Mouse (Mus musculus) kidney, postnatal 0 days (tissue): ENCODE measurements around the gene Mrpl2. TPM values are rescaled to one million over a fixed set of nuclear protein-coding genes. Genes with fewer than 3 reads are reported as not detected.

Source experiments
- ATAC-seq: fragments of 200-750 bp; cut with Nextera tagmentation; replicated peaks from 2 replicates; pipeline ENCODE4 v1.8.0; 2017; ENCODE audit warnings: low read depth, moderate number of reproducible peaks, moderate TSS enrichment, moderate library complexity; ENCODE audit not compliant: low FRiP score
- DNase-seq: peaks from one replicate; pipeline ENCODE4 v3.0.0-alpha.2; 2016; ENCODE audit warnings: low spot score
- H3K27ac ChIP-seq: fragments of 300-500 bp; sonication (generic); 2 replicates; pipeline ENCODE4 v1.5.1; 2014; ENCODE audit warnings: mild to moderate bottlenecking
- H3K27me3 ChIP-seq: fragments of 300-500 bp; sonication (generic); 2 replicates; pipeline ENCODE4 v1.6.1; 2014; ENCODE audit warnings: low read length, mixed read lengths; ENCODE audit not compliant: insufficient read depth
- H3K36me3 ChIP-seq: fragments of 300-500 bp; sonication (generic); 2 replicates; pipeline ENCODE4 v1.6.1; 2014; ENCODE audit warnings: low read length, mixed read lengths; ENCODE audit not compliant: insufficient read depth
- H3K4me1 ChIP-seq: fragments of 300-500 bp; sonication (generic); replicated peaks from 2 replicates; pipeline ENCODE4 v1.6.1; 2014; ENCODE audit warnings: antibody characterized with exemption, low read length, mixed read lengths; ENCODE audit not compliant: insufficient read depth
- H3K4me2 ChIP-seq: fragments of 300-500 bp; sonication (generic); 2 replicates; pipeline ENCODE4 v1.6.1; 2014; ENCODE audit warnings: mild to moderate bottlenecking, low read length, moderate library complexity, mixed read lengths
- H3K4me3 ChIP-seq: fragments of 300-500 bp; sonication (generic); replicated peaks from 2 replicates; pipeline ENCODE4 v1.5.1; 2014; ENCODE audit warnings: low read depth, low read length
- H3K9ac ChIP-seq: fragments of 300-500 bp; sonication (generic); 2 replicates; pipeline ENCODE4 v1.6.1; 2014; ENCODE audit warnings: low read depth, low read length
- H3K9me3 ChIP-seq: fragments of 300-500 bp; sonication (generic); replicated peaks from 2 replicates; pipeline ENCODE4 v1.6.1; 2016; ENCODE audit warnings: low read length, inconsistent platforms, mixed read lengths
- CTCF ChIP-seq: IDR thresholded peaks from 2 replicates; pipeline ENCODE4 v1.5.1; 2016; ENCODE audit warnings: antibody characterized with exemption, low read depth, mild to moderate bottlenecking, moderate library complexity
- WGBS: fragments of 180-500 bp; shearing (Covaris S2); extraction: QIAGEN DNeasy Blood & Tissue Kit; methylation state at CpG from one replicate; pipeline ENCODE4 v1.1.7; 2014; 5-methylcytosine and 5-hydroxymethylcytosine counted together
- polyA plus RNA-seq: library from polyadenylated mRNA; unstranded; fragments of >200 nt; fragmentation: Nextera tagmentation; extraction: Ambion mirVana; gene quantifications from 2 replicates; pipeline ENCODE4 v1.2.1, GENCODE M21; 2015

Mrpl2 gene
- polyA plus RNA-seq, 1 experiment from 2014 or later: 144 TPM

DNA sequence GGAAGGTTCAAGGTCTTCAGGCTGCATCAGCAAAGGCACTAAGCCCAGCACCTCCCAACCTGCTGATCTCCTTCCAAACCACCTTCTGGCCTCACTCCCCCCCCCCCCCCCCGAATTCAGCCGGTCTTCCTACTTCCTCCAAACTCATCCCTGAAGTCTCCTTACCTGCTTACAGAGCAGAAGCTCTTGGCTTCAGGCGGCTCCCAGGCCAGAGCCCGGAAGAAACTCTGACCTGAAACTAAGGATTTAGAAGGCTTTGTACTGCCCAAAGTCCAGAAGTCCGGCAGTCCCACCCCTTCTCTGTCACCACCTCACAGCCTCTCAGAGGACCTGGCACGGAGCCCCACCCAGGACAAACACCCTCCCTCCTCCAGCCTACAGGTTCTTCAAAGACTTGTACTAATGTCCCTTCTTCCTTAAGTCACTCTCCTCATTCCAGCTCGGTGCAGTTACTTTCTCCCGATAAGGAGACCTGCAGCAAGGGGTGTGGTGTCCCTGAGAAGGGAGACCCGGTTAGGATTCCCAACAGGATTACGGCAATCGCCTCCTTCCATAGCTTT lies 1.0 kb upstream of the Mrpl2 start:
- H3K36me3 ChIP-seq: peaks cover 23% of the 10 kb centered on the region
- peak overlapping the region; percentile 94 for H3K4me2 ChIP-seq
- peak overlapping the region; percentile 75 for H3K9ac ChIP-seq
- H3K9me3 ChIP-seq: no peaks in the 10 kb centered on the region
- H3K4me3 ChIP-seq: peak overlapping the region; percentile 76
- ATAC-seq (peak; percentile 73), DNase-seq (peak; percentile 59)
- H3K27me3 ChIP-seq: no peaks in the 10 kb centered on the region
- peak overlapping the region; percentile 86 for H3K27ac ChIP-seq
- WGBS: 4% methylated on average over 10 of the region's 11 CpGs
- no peak for TF ChIP-seq CTCF
- H3K4me1 ChIP-seq: peaks cover 11% of the 10 kb centered on the region; the same call in 1 of the 2 replicates

DNA sequence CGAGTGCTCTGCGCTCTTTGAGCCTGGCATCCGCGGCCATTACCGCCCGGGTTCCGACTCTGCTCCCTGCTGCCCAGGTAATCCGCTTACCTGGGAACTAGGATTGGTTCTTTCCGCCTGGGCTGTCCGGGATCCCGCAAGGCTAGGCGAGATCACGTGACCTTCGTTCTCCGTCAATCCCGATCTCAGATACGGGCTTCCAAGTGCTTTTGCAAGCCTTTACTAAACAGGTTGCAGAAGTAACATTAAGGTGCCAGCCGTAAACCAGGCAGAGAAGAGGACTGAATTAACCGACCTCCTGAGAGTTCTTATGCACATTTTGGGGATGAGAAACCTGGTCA lies 263 bp downstream of the Mrpl2 start:
- H3K27me3 ChIP-seq: no peaks in the 10 kb centered on the region
- ATAC-seq (no peak), DNase-seq (peak; percentile 81)
- H3K9me3 ChIP-seq: no peaks in the 10 kb centered on the region
- H3K36me3 ChIP-seq: peaks cover 18% of the 10 kb centered on the region
- WGBS: 0% methylated on average over 19 of the region's 19 CpGs
- H3K9ac ChIP-seq: peak overlapping the region; percentile 79
- peaks cover 17% of the 10 kb centered on the region; the same call in 1 of the 2 replicates for H3K4me1 ChIP-seq
- H3K27ac ChIP-seq: peak overlapping the region; percentile 83
- H3K4me2 ChIP-seq: peak overlapping the region; percentile 71
- no peak for TF ChIP-seq CTCF
- H3K4me3 ChIP-seq: peak overlapping the region; percentile 76

DNA sequence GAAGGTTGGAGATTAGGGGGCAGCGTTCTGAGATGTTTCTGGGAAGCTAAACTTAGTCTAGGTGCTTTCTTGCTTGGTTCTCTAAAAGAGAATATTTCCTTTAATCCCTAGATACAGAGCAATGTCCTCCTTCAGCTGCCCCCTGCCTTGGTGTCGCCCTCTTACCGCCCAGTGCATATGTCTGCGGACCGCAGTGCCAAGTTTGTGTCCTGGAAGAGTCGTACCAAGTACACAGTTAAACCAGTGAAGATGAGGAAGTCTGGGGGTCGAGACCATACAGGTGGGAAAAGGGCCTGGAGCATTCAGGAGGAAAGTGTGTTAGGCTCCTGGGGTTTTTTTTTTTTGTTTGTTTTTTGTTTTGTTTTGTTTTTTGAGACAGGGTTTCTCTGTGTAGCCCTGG lies 1.2 kb downstream of the Mrpl2 start:
- H3K4me1 ChIP-seq: peaks cover 25% of the 10 kb centered on the region; the same call in 1 of the 2 replicates
- no peak for DNase-seq
- H3K27me3 ChIP-seq: no peaks in the 10 kb centered on the region
- 90% methylated on average over 7 of the region's 7 CpGs for WGBS
- no peaks in the 10 kb centered on the region for H3K9me3 ChIP-seq
- no peak overlapping the region for H3K4me3 ChIP-seq
- peaks cover 11% of the 10 kb centered on the region for H3K36me3 ChIP-seq
- H3K27ac ChIP-seq: no peak overlapping the region
- ATAC-seq: no peak
- peak overlapping the region; percentile 71; the same call in 1 of the 2 replicates for H3K4me2 ChIP-seq
- TF ChIP-seq CTCF: no peak
- H3K9ac ChIP-seq: no peak overlapping the region

DNA sequence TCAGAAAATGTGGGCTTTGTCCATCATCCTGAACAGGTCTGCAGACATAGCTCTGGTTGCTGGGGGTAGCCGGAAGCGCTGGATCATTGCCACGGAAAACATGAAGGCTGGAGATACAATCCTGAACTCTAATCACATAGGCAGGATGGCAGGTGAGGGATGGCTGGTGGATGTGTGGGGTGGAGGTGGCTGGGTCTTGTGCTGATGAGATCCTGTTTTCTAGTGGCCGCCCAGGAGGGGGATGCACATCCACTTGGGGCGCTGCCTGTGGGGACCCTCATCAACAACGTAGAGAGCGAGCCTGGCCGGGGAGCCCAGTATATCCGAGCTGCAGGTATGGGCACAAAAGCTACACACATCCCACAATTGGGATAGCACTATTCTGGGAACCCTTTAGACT lies 2.4 kb downstream of the Mrpl2 start:
- WGBS: 85% methylated on average over 9 of the region's 9 CpGs
- no peak overlapping the region for H3K9ac ChIP-seq
- no peak for TF ChIP-seq CTCF
- DNase-seq (no peak), ATAC-seq (no peak)
- no peaks in the 10 kb centered on the region for H3K27me3 ChIP-seq
- H3K36me3 ChIP-seq: peaks cover 16% of the 10 kb centered on the region
- H3K4me2 ChIP-seq: no peak overlapping the region
- H3K27ac ChIP-seq: no peak overlapping the region
- H3K4me1 ChIP-seq: peaks cover 27% of the 10 kb centered on the region; the same call in 1 of the 2 replicates
- no peak overlapping the region for H3K4me3 ChIP-seq
- no peaks in the 10 kb centered on the region for H3K9me3 ChIP-seq

DNA sequence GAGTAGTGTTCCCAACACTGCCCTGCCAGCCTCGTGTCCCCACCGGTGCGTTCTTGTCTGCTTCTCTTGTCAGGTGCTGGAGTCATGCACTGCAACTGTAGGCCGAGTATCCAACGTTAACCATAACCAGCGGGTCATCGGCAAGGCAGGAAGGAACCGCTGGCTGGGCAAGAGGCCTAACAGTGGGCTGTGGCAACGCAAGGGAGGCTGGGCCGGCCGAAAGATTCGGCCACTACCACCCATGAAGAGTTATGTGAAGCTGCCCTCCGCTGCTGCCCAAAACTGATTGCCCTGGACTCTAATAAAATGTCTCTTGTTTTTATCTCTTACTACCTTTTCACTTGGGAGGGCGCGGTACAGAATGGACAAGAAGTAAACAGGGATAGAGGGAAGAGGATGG lies 3.8 kb downstream of the Mrpl2 start:
- ATAC-seq (no peak), DNase-seq (no peak)
- no peak for TF ChIP-seq CTCF

DNA sequence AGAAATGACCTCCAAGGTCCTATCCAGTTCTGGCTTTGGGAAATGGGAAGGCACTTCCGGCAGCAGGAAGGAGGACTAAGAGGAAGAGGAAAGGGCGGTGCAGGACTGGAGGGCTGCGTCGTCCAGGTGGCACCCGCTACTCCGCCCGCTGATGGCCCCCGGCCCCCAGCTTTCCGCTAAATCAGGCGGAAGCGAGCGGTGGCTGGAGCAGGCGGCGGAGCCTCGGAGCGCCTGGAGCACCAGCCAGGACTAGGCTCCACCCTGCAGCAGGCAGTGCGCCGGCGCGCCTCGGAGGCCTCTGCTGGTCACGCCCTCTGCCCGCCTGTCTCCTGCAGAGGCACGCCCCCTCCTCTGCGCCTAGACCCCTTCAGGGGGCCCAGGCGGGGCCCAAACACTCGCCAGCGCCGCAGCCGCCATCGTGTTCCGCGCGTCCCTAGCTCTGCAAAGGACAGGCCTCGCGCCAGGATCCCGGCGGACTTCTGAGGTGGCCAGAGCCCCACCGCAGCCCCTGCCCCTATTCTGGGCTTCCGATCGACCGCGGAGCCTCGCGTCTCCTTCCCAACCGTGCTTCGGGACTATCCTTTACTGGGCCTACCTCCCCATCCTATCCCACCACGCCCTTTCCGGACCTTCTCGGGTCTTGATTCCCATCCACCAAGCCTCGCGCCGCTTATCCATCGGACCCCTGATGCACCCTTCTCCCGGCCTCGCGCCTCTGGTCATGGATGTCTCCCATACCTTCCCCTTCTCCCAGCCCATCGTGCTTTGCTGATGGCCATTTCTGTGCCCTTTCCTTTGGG lies 4.4 kb downstream of the Mrpl2 start, which contains the start of gene Cul7:
TSS of gene Cul7 (plus strand) at position 106 of the 800 bp plus-strand sequence.
- Histone ChIP-seq H3K27ac (peak within 1 kb of the TSS; percentile 97), H3K36me3 (peaks cover 25% of the 10 kb centered on the region), H3K4me2 (peak within 1 kb of the TSS; percentile 85), H3K9ac (peak within 1 kb of the TSS; percentile 82), H3K27me3 (no peaks in the 10 kb centered on the region), H3K4me3 (peak within 1 kb of the TSS; percentile 69), H3K9me3 (no peaks in the 10 kb centered on the region), H3K4me1 (peaks cover 20% of the 10 kb centered on the region; the same call in 1 of the 2 replicates)
- peak; percentile 99 for DNase-seq
- TF ChIP-seq CTCF: 0 out of 2 replicates have a peak, but pooled peaks have one; percentile 10
- peak; percentile 89 for ATAC-seq
- WGBS: under 1% methylated on average over 51 of the region's 58 CpGs

More for the DNA sequence above, 3.8 kb downstream of the Mrpl2 start:
- peak overlapping the region; percentile 97 for H3K27ac ChIP-seq
- H3K36me3 ChIP-seq: peaks cover 22% of the 10 kb centered on the region
- H3K27me3 ChIP-seq: no peaks in the 10 kb centered on the region
- peaks cover 20% of the 10 kb centered on the region; the same call in 1 of the 2 replicates for H3K4me1 ChIP-seq
- H3K4me2 ChIP-seq: peak overlapping the region; percentile 85
- no peaks in the 10 kb centered on the region for H3K9me3 ChIP-seq
- peak overlapping the region; percentile 69 for H3K4me3 ChIP-seq
- peak overlapping the region; percentile 82; the same call in 1 of the 2 replicates for H3K9ac ChIP-seq
- WGBS: 21% methylated on average over 15 of the region's 15 CpGs
